ENCODE assay signal across 8 mouse cellular contexts in genomic region chrX:57053174-57053992, GRCm38 (mm10). TPM values are rescaled to one million over a fixed set of nuclear protein-coding genes. Genes with fewer than 3 reads are reported as not detected.
DNase-seq lines count a peak whose midpoint lies in the region; ATAC-seq lines count a peak whose summit lies in the region.

Gene Htatsf1, plus strand, starts transcription at chrX:57053583.

- H3K4me2 ChIP-seq in hindbrain, embryonic 14.5 days (replicated peaks) = peak within 1 kb of the TSS; percentile 54

- peak; percentile 81 for DNase-seq in R1 (ENCODE audit: low read depth, low spot score)
- peak; percentile 87 to 90 for DNase-seq in cerebellum, postnatal 25 days
- DNase-seq in frontal cortex, postnatal 25 days (ENCODE audit: low spot score in 2 of 2) = peak; percentile 66 to 71
- DNase-seq in hindbrain, embryonic 14.5 days (ENCODE audit: low spot score) = peak; percentile 82
- peak; percentile 61 for DNase-seq in left cerebral cortex, adult 11 months (ENCODE audit: low spot score)
- peak; percentile 86 to 90 for DNase-seq in lung, postnatal 4 days
- peak; percentile 73 for DNase-seq in retina, postnatal 7 days (ENCODE audit: low read depth, low spot score)
- peak; percentile 82 for DNase-seq in urinary bladder, adult 2 months (ENCODE audit: low spot score)

- 0 out of 2 replicates have a peak, but pooled peaks cover 7% of the 10 kb centered on the region for H3K4me1 ChIP-seq in hindbrain, embryonic 14.5 days (replicated peaks; ENCODE audit: control insufficient read depth, insufficient read depth, low read length)

- H3K27me3 ChIP-seq in hindbrain, embryonic 14.5 days (ENCODE audit: control insufficient read depth, insufficient read depth, low read length) = no peaks in the 10 kb centered on the region

- H3K9me3 ChIP-seq in hindbrain, embryonic 14.5 days (ENCODE audit: control insufficient read depth, low read length) = no peaks in the 10 kb centered on the region

- H3K27ac ChIP-seq in hindbrain, embryonic 14.5 days = peak within 1 kb of the TSS; percentile 95

- peak within 1 kb of the TSS; percentile 55 for H3K9ac ChIP-seq in hindbrain, embryonic 14.5 days

- H3K36me3 ChIP-seq in hindbrain, embryonic 14.5 days (replicated peaks; ENCODE audit: control insufficient read depth, insufficient read depth) = peaks cover 17% of the 10 kb centered on the region; the same call in 1 of the 2 replicates

- H3K4me3 ChIP-seq in hindbrain, embryonic 14.5 days (replicated peaks; ENCODE audit: low read length) = peak within 1 kb of the TSS; percentile 54

- ATAC-seq in hindbrain, embryonic 14.5 days (ENCODE audit: low FRiP score) = peak; percentile 96

- WGBS in hindbrain, embryonic 14.5 days = 22% methylated on average over 77 of the region's 85 CpGs

RNA-seq across cellular contexts. Expression of gene Htatsf1, which starts in this region (rescaled TPM):
- 77.9 and 82.4 TPM in 2 replicates for polyA plus RNA-seq in hindbrain, embryonic 14.5 days (2014; fragmentation: Nextera tagmentation; extraction: Ambion mirVana)
- 23.9 and 30.7 TPM in 2 replicates for polyA plus RNA-seq in urinary bladder, adult 2 months (2012; rRNA removed)

Comparison
In these comparisons a context has a peak if more than half of its experiments do, and no peak if none do; other contexts are left out.
1. Peak in every context shown above with its lines: DNase-seq, ATAC-seq, H3K4me3 ChIP-seq and H3K27ac ChIP-seq.